In genomic region chr11:78497071-78497541, GRCm38 (mm10) we compare ENCODE assay signal across 8 mouse cellular contexts. TPM values are rescaled to one million over a fixed set of nuclear protein-coding genes. Genes with fewer than 3 reads are reported as not detected.
DNase-seq lines count a peak whose midpoint lies in the region; ATAC-seq and TF ChIP-seq lines count a peak whose summit lies in the region.

No protein-coding gene starts in this region.

- H3K27ac ChIP-seq in lung, embryonic 15.5 days: no peak overlapping the region
- H3K27ac ChIP-seq in midbrain, embryonic 11.5 days (ENCODE audit: low read depth, low read length): peak overlapping the region; percentile 63
- H3K27ac ChIP-seq in testis, adult 2 months (ENCODE audit: control insufficient read depth, insufficient read depth, low read depth, low read length): no peak overlapping the region

- DNase-seq in lung, postnatal 36 days: no peak
- peak; percentile 58 to 69 for DNase-seq in layer of hippocampus, postnatal 10 days (ENCODE audit: low spot score in 2 of 2)
- DNase-seq in midbrain, embryonic 11.5 days (ENCODE audit: low spot score, missing footprints): no peak

- TF ChIP-seq POLR2A in testis, adult 2 months (IDR thresholded peaks at IDR 0.05; ENCODE audit: control insufficient read depth, low read depth, low read length): no peak

- peak overlapping the region; percentile 96 for H3K4me2 ChIP-seq in lung, embryonic 15.5 days
- peak overlapping the region; percentile 96 for H3K4me2 ChIP-seq in midbrain, embryonic 11.5 days

- peak overlapping the region; percentile 25; the same call in 1 of the 2 replicates for H3K9ac ChIP-seq in lung, embryonic 15.5 days
- peak overlapping the region; percentile 78 for H3K9ac ChIP-seq in midbrain, embryonic 11.5 days (ENCODE audit: low read length)

- H3K36me3 ChIP-seq in lung, embryonic 15.5 days: no peaks in the 10 kb centered on the region
- H3K36me3 ChIP-seq in midbrain, embryonic 11.5 days (ENCODE audit: control insufficient read depth, insufficient read depth, low read length): no peaks in the 10 kb centered on the region
- no peaks in the 10 kb centered on the region for H3K36me3 ChIP-seq in testis, adult 2 months (ENCODE audit: control insufficient read depth, insufficient read depth, low read length)

- peaks cover 68% of the 10 kb centered on the region for H3K27me3 ChIP-seq in lung, embryonic 15.5 days
- peaks cover 8% of the 10 kb centered on the region for H3K27me3 ChIP-seq in midbrain, embryonic 11.5 days (ENCODE audit: control insufficient read depth, insufficient read depth, low read length)
- H3K27me3 ChIP-seq in testis, adult 2 months (ENCODE audit: control insufficient read depth, insufficient read depth, low read length): no peaks in the 10 kb centered on the region

- no peaks in the 10 kb centered on the region for H3K9me3 ChIP-seq in lung, embryonic 15.5 days
- no peaks in the 10 kb centered on the region for H3K9me3 ChIP-seq in midbrain, embryonic 11.5 days (ENCODE audit: control insufficient read depth, low read length)

- no peak for TF ChIP-seq CTCF in testis, adult 2 months (IDR thresholded peaks at IDR 0.05; ENCODE audit: control insufficient read depth, insufficient read depth, insufficient replicate concordance, low read depth, low read length)

- peaks cover 15% of the 10 kb centered on the region for H3K4me1 ChIP-seq in lung, embryonic 15.5 days
- peaks cover 27% of the 10 kb centered on the region for H3K4me1 ChIP-seq in midbrain, embryonic 11.5 days (ENCODE audit: control insufficient read depth, insufficient read depth, low read length)
- peaks cover 10% of the 10 kb centered on the region for H3K4me1 ChIP-seq in testis, adult 2 months (ENCODE audit: control insufficient read depth, insufficient read depth, low read length)

- ATAC-seq in lung, embryonic 15.5 days (ENCODE audit: borderline replicate concordance, extremely low read depth, low FRiP score, low TSS enrichment): peak; percentile 35; the same call in 1 of the 2 replicates
- peak; percentile 11; the same call in 1 of the 2 replicates for ATAC-seq in cerebellum, adult (ENCODE audit: insufficient number of reproducible peaks, low FRiP score, low TSS enrichment)
- ATAC-seq in frontal cortex, adult (ENCODE audit: low TSS enrichment): peak; percentile 38
- ATAC-seq in midbrain, embryonic 11.5 days (ENCODE audit: low FRiP score): peak; percentile 82
- ATAC-seq in megakaryocyte-erythroid progenitor cell, adult 5-6 weeks (replicated peaks; ENCODE audit: low FRiP score, low TSS enrichment, poor library complexity, severe bottlenecking): no peak

- under 1% methylated on average over 44 of the region's 44 CpGs for WGBS in lung, embryonic 15.5 days
- under 1% methylated on average over 44 of the region's 44 CpGs for WGBS in midbrain, embryonic 11.5 days

- H3K4me3 ChIP-seq in lung, embryonic 15.5 days: peak overlapping the region; percentile 48
- H3K4me3 ChIP-seq in midbrain, embryonic 11.5 days (ENCODE audit: low read depth, low read length): peak overlapping the region; percentile 74
- peak overlapping the region; percentile 73 for H3K4me3 ChIP-seq in testis, adult 2 months (ENCODE audit: control insufficient read depth, low read depth, low read length)

RNA-seq across cellular contexts. Expression of gene Sarm1, which starts 0.4 kb away (rescaled TPM):
- 0.91 and 0.96 TPM in 2 replicates for polyA plus RNA-seq in lung, embryonic 15.5 days (2015; fragmentation: Nextera tagmentation; extraction: Ambion mirVana)
- total RNA-seq in layer of hippocampus, postnatal 10 days (2021): 10 to 100 TPM; 55.9 to 59.0 TPM
- polyA plus RNA-seq in midbrain, embryonic 11.5 days (2014; fragmentation: Nextera tagmentation; extraction: Ambion mirVana): 18.1 and 20.1 TPM in 2 replicates
- 2.5 TPM in 2 replicates for polyA plus RNA-seq in testis, adult 2 months (2012; rRNA removed)
- total RNA-seq in megakaryocyte-erythroid progenitor cell, adult 5-6 weeks (2014; fragmentation: Nextera tagmentation): not detected in 2 replicates
- total RNA-seq in megakaryocyte-erythroid progenitor cell, adult 5-6 weeks (2017): 0.88 TPM in 1 of 2 replicates, not detected in the other

RNA-seq across cellular contexts. Expression of gene Vtn, which starts 1.8 kb away (rescaled TPM):
- polyA plus RNA-seq in lung, embryonic 15.5 days (2015; fragmentation: Nextera tagmentation; extraction: Ambion mirVana): 1.2 and 10.2 TPM in 2 replicates
- total RNA-seq in layer of hippocampus, postnatal 10 days (2021): 10 to 100 TPM; 65.7 to 66.3 TPM
- polyA plus RNA-seq in midbrain, embryonic 11.5 days (2014; fragmentation: Nextera tagmentation; extraction: Ambion mirVana): 145 and 151 TPM in 2 replicates
- 0.77 and 0.78 TPM in 2 replicates for polyA plus RNA-seq in testis, adult 2 months (2012; rRNA removed)
- not detected in 2 replicates for total RNA-seq in megakaryocyte-erythroid progenitor cell, adult 5-6 weeks (2014; fragmentation: Nextera tagmentation)
- total RNA-seq in megakaryocyte-erythroid progenitor cell, adult 5-6 weeks (2017): not detected in 2 replicates

RNA-seq across cellular contexts. Expression of gene Sebox, which starts 6.1 kb away (rescaled TPM):
- polyA plus RNA-seq in lung, embryonic 15.5 days (2015; fragmentation: Nextera tagmentation; extraction: Ambion mirVana): not detected in 2 replicates
- total RNA-seq in layer of hippocampus, postnatal 10 days (2021): 1 to 10 TPM; 2.4 to 3.1 TPM
- polyA plus RNA-seq in midbrain, embryonic 11.5 days (2014; fragmentation: Nextera tagmentation; extraction: Ambion mirVana): not detected in 2 replicates
- not detected in 2 replicates for polyA plus RNA-seq in testis, adult 2 months (2012; rRNA removed)
- not detected in 2 replicates for total RNA-seq in megakaryocyte-erythroid progenitor cell, adult 5-6 weeks (2014; fragmentation: Nextera tagmentation)
- not detected in 2 replicates for total RNA-seq in megakaryocyte-erythroid progenitor cell, adult 5-6 weeks (2017)

RNA-seq across cellular contexts. Expression of gene Tmem199, which starts 14.9 kb away (rescaled TPM):
- polyA plus RNA-seq in lung, embryonic 15.5 days (2015; fragmentation: Nextera tagmentation; extraction: Ambion mirVana): 44.4 and 48.3 TPM in 2 replicates
- 10 to 100 TPM; 34.2 to 40.6 TPM for total RNA-seq in layer of hippocampus, postnatal 10 days (2021)
- 82.4 and 91.3 TPM in 2 replicates for polyA plus RNA-seq in midbrain, embryonic 11.5 days (2014; fragmentation: Nextera tagmentation; extraction: Ambion mirVana)
- 16.0 and 19.2 TPM in 2 replicates for polyA plus RNA-seq in testis, adult 2 months (2012; rRNA removed)
- 26.3 and 34.8 TPM in 2 replicates for total RNA-seq in megakaryocyte-erythroid progenitor cell, adult 5-6 weeks (2014; fragmentation: Nextera tagmentation)
- total RNA-seq in megakaryocyte-erythroid progenitor cell, adult 5-6 weeks (2017): 33.1 and 39.0 TPM in 2 replicates

RNA-seq across cellular contexts. Expression of gene Poldip2, which starts 14.9 kb away (rescaled TPM):
- polyA plus RNA-seq in lung, embryonic 15.5 days (2015; fragmentation: Nextera tagmentation; extraction: Ambion mirVana): 158 TPM in 2 replicates
- total RNA-seq in layer of hippocampus, postnatal 10 days (2021): 100 to 1,000 TPM; 116 to 126 TPM
- 135 and 139 TPM in 2 replicates for polyA plus RNA-seq in midbrain, embryonic 11.5 days (2014; fragmentation: Nextera tagmentation; extraction: Ambion mirVana)
- polyA plus RNA-seq in testis, adult 2 months (2012; rRNA removed): 111 and 129 TPM in 2 replicates
- total RNA-seq in megakaryocyte-erythroid progenitor cell, adult 5-6 weeks (2014; fragmentation: Nextera tagmentation): 104 and 105 TPM in 2 replicates
- total RNA-seq in megakaryocyte-erythroid progenitor cell, adult 5-6 weeks (2017): 79.8 and 81.7 TPM in 2 replicates

Comparison
In these comparisons a context has a peak if more than half of its experiments do, and no peak if none do; other contexts are left out.
1. DNase-seq: peak in layer of hippocampus, postnatal 10 days (2 of 2); none in lung, postnatal 36 days (single experiment) and midbrain, embryonic 11.5 days (single experiment).
2. RNA of gene Vtn, which starts 1.8 kb away (polyA plus RNA-seq): 145 to 151 TPM in midbrain, embryonic 11.5 days; 1.2 to 10.2 TPM in lung, embryonic 15.5 days and 0.77 to 0.78 TPM in testis, adult 2 months; every median in the first group is over 10 times any median in the second.
3. Peak in every context shown above with its lines, with median percentiles within 50 percentile points of each other: H3K4me3 ChIP-seq.